Mouse (Mus musculus) left cerebral cortex, adult 6 months (tissue): ENCODE measurements around the gene Stac2. TPM values are rescaled to one million over a fixed set of nuclear protein-coding genes. Genes with fewer than 3 reads are reported as not detected.

Source experiments
- long read RNA-seq, 2 experiments: library from polyadenylated mRNA; unstranded; transcript quantifications; one replicate each; pipeline ENCODE4 v2.0.0; 2019 to 2020
- polyA plus RNA-seq: library from polyadenylated mRNA; unstranded; fragments of <200 nt; fragmentation: Nextera tagmentation; gene quantifications from 2 replicates; pipeline ENCODE4 v1.2.3, GENCODE M21; 2021

Stac2 gene
- polyA plus RNA-seq, result 7.4 and 15.2 TPM in 2 replicates
- long read RNA-seq, experiment 1, transcript Stac2-201 (11 exons, 3,050 nt), result major isoform, 10 of 26 reads
- long read RNA-seq, experiment 1, partial matches to known transcripts, result 13 of 26 reads
- long read RNA-seq, experiment 1, other reads (novel, unspliced or antisense), result 3 of 26 reads
- long read RNA-seq, experiment 2, partial matches to known transcripts, result 14 of 15 reads
- long read RNA-seq, experiment 2, other reads (novel, unspliced or antisense), result 1 of 15 reads

GRCm38 (mm10) chr11:98052989-98053834, at the start of gene Stac2:
Stac2 (minus strand) TSS chr11:98053462.

GRCm38 (mm10) chr11:98026570-98027296, 26.5 kb downstream of the Stac2 start, which contains the start of gene Rpl19:
Rpl19 (plus strand) TSS chr11:98026710.

GRCm38 (mm10) chr11:98022555-98023371, 30.5 kb downstream of the Stac2 start, which contains the start of gene Cacnb1:
Cacnb1 (minus strand) TSS chr11:98023034.

GRCm38 (mm10) chr11:97995564-97996288, 57.5 kb downstream of the Stac2 start, which contains the start of gene Arl5c:
Arl5c (minus strand) TSS chr11:97996181.

Other genes starting within 250 kb of the Stac2 start
- gene B230217C12Rik, start 212.7 kb downstream of the Stac2 start, polyA plus RNA-seq, result 92.0 and 101 TPM in 2 replicates
- gene Fbxo47, start 169.3 kb downstream of the Stac2 start, polyA plus RNA-seq, result 1.6 and 2.0 TPM in 2 replicates
- 22.9 and 30.2 TPM in 2 replicates for gene Plxdc1, start 67.0 kb downstream of the Stac2 start, polyA plus RNA-seq
- gene Arl5c, start 57.3 kb downstream of the Stac2 start, polyA plus RNA-seq, result 7.6 and 9.7 TPM in 2 replicates
- gene Cacnb1, start 30.4 kb downstream of the Stac2 start, polyA plus RNA-seq, result 35.4 and 44.8 TPM in 2 replicates
- gene Rpl19, start 26.8 kb downstream of the Stac2 start, polyA plus RNA-seq, result 2,408 and 2,474 TPM in 2 replicates
- gene Fbxl20, start 96.9 kb upstream of the Stac2 start, polyA plus RNA-seq, result 5.1 and 7.8 TPM in 2 replicates
- 29.4 and 30.7 TPM in 2 replicates for gene Med1, start 139.8 kb upstream of the Stac2 start, polyA plus RNA-seq
- gene Cdk12, start 149.6 kb upstream of the Stac2 start, polyA plus RNA-seq, result 2.5 and 2.9 TPM in 2 replicates